Mouse (Mus musculus): ENCODE results near the gene Catip. TPM values are rescaled to one million over a fixed set of nuclear protein-coding genes. Genes with fewer than 3 reads are reported as not detected.

Catip gene
- polyA plus RNA-seq, 1 experiment from 2014 or later, result 0.57 TPM

- no peak for DNase-seq
- Histone ChIP-seq H3K27ac (replicated peaks; ENCODE audit: low read depth, low read length) (no peak overlapping the region), H3K9me3 (ENCODE audit: control insufficient read depth, low read length) (no peaks in the 10 kb centered on the region), H3K27me3 (ENCODE audit: control insufficient read depth, insufficient read depth, low read length) (no peaks in the 10 kb centered on the region; the same call in 1 of the 2 replicates), H3K9ac (replicated peaks; ENCODE audit: low read length) (no peak overlapping the region), H3K4me3 (replicated peaks; ENCODE audit: low read depth, low read length) (no peak overlapping the region), H3K4me2 (ENCODE audit: low read length) (no peak overlapping the region), H3K36me3 (ENCODE audit: control insufficient read depth, insufficient read depth, low read length) (no peaks in the 10 kb centered on the region), H3K4me1 (ENCODE audit: control insufficient read depth, insufficient read depth, low read length) (no peaks in the 10 kb centered on the region)
- ATAC-seq (ENCODE audit: low FRiP score, low TSS enrichment), result no peak
- 84% methylated on average over 8 of the region's 8 CpGs for WGBS
These were observed 22.6 kb downstream of the Catip start for GRCm38 (mm10) chr1:74384525-74384924.

GRCm38 (mm10) chr1:74385064-74385463 lies 23.2 kb downstream of the Catip start:
- Histone ChIP-seq H3K4me3 (replicated peaks; ENCODE audit: low read depth, low read length) (no peak overlapping the region), H3K4me2 (ENCODE audit: low read length) (no peak overlapping the region), H3K9me3 (ENCODE audit: control insufficient read depth, low read length) (no peaks in the 10 kb centered on the region), H3K27me3 (ENCODE audit: control insufficient read depth, insufficient read depth, low read length) (peaks cover 1% of the 10 kb centered on the region; the same call in 1 of the 2 replicates), H3K4me1 (ENCODE audit: control insufficient read depth, insufficient read depth, low read length) (no peaks in the 10 kb centered on the region), H3K9ac (replicated peaks; ENCODE audit: low read length) (no peak overlapping the region), H3K36me3 (ENCODE audit: control insufficient read depth, insufficient read depth, low read length) (no peaks in the 10 kb centered on the region), H3K27ac (replicated peaks; ENCODE audit: low read depth, low read length) (no peak overlapping the region)
- 94% methylated on average over 10 of the region's 10 CpGs for WGBS
- ATAC-seq (ENCODE audit: low FRiP score, low TSS enrichment), result no peak
- no peak for DNase-seq

GRCm38 (mm10) chr1:74385531-74385930 lies 23.6 kb downstream of the Catip start:
- Histone ChIP-seq H3K27ac (replicated peaks; ENCODE audit: low read depth, low read length) (no peak overlapping the region), H3K9ac (replicated peaks; ENCODE audit: low read length) (no peak overlapping the region), H3K36me3 (ENCODE audit: control insufficient read depth, insufficient read depth, low read length) (no peaks in the 10 kb centered on the region), H3K9me3 (ENCODE audit: control insufficient read depth, low read length) (no peaks in the 10 kb centered on the region), H3K4me1 (ENCODE audit: control insufficient read depth, insufficient read depth, low read length) (no peaks in the 10 kb centered on the region), H3K4me2 (ENCODE audit: low read length) (no peak overlapping the region), H3K27me3 (ENCODE audit: control insufficient read depth, insufficient read depth, low read length) (peaks cover 6% of the 10 kb centered on the region; the same call in 1 of the 2 replicates), H3K4me3 (replicated peaks; ENCODE audit: low read depth, low read length) (no peak overlapping the region)
- ATAC-seq (ENCODE audit: low FRiP score, low TSS enrichment) (no peak), DNase-seq (no peak)
- 91% methylated on average over 8 of the region's 8 CpGs for WGBS

- Histone ChIP-seq H3K4me1 (ENCODE audit: control insufficient read depth, insufficient read depth, low read length) (no peaks in the 10 kb centered on the region), H3K4me3 (replicated peaks; ENCODE audit: low read depth, low read length) (peak overlapping the region; percentile 55), H3K9ac (replicated peaks; ENCODE audit: low read length) (peak overlapping the region; percentile 51), H3K27ac (replicated peaks; ENCODE audit: low read depth, low read length) (peak overlapping the region; percentile 91), H3K36me3 (ENCODE audit: control insufficient read depth, insufficient read depth, low read length) (no peaks in the 10 kb centered on the region), H3K27me3 (ENCODE audit: control insufficient read depth, insufficient read depth, low read length) (peaks cover 8% of the 10 kb centered on the region; the same call in 1 of the 2 replicates), H3K4me2 (ENCODE audit: low read length) (peak overlapping the region; percentile 74), H3K9me3 (ENCODE audit: control insufficient read depth, low read length) (no peaks in the 10 kb centered on the region)
- 64% methylated on average over 7 of the region's 10 CpGs for WGBS
- no peak for ATAC-seq (ENCODE audit: low FRiP score, low TSS enrichment)
- DNase-seq, result no peak
These were observed 24.4 kb downstream of the Catip start for GRCm38 (mm10) chr1:74386363-74386713.

- Histone ChIP-seq H3K36me3 (ENCODE audit: control insufficient read depth, insufficient read depth, low read length) (no peaks in the 10 kb centered on the region), H3K27me3 (ENCODE audit: control insufficient read depth, insufficient read depth, low read length) (peaks cover 8% of the 10 kb centered on the region; the same call in 1 of the 2 replicates), H3K4me2 (ENCODE audit: low read length) (peak overlapping the region; percentile 74), H3K9me3 (ENCODE audit: control insufficient read depth, low read length) (no peaks in the 10 kb centered on the region), H3K9ac (replicated peaks; ENCODE audit: low read length) (peak overlapping the region; percentile 51), H3K27ac (replicated peaks; ENCODE audit: low read depth, low read length) (peak overlapping the region; percentile 91), H3K4me1 (ENCODE audit: control insufficient read depth, insufficient read depth, low read length) (no peaks in the 10 kb centered on the region), H3K4me3 (replicated peaks; ENCODE audit: low read depth, low read length) (peak overlapping the region; percentile 55)
- WGBS, result under 1% methylated on average over 26 of the region's 26 CpGs
- peak; percentile 96 for DNase-seq
- ATAC-seq (ENCODE audit: low FRiP score, low TSS enrichment), result peak; percentile 89
These were observed 24.9 kb downstream of the Catip start for GRCm38 (mm10) chr1:74386714-74387385.

GRCm38 (mm10) chr1:74387386-74387988 lies 25.6 kb downstream of the Catip start:
- DNase-seq (no peak), ATAC-seq (ENCODE audit: low FRiP score, low TSS enrichment) (no peak)
- peaks cover 6% of the 10 kb centered on the region for H3K4me1 ChIP-seq (ENCODE audit: control insufficient read depth, insufficient read depth, low read length)
- H3K27me3 ChIP-seq (ENCODE audit: control insufficient read depth, insufficient read depth, low read length), result peaks cover 8% of the 10 kb centered on the region; the same call in 1 of the 2 replicates
- H3K9me3 ChIP-seq (ENCODE audit: control insufficient read depth, low read length), result no peaks in the 10 kb centered on the region
- H3K4me2 ChIP-seq (ENCODE audit: low read length), result peak overlapping the region; percentile 74
- H3K4me3 ChIP-seq (replicated peaks; ENCODE audit: low read depth, low read length), result no peak overlapping the region; the same call in 1 of the 2 replicates
- no peak overlapping the region for H3K9ac ChIP-seq (replicated peaks; ENCODE audit: low read length)
- H3K36me3 ChIP-seq (ENCODE audit: control insufficient read depth, insufficient read depth, low read length), result no peaks in the 10 kb centered on the region
- H3K27ac ChIP-seq (replicated peaks; ENCODE audit: low read depth, low read length), result no peak overlapping the region; the same call in 1 of the 2 replicates
- WGBS, result 48% methylated on average over 15 of the region's 15 CpGs

- no peak overlapping the region for H3K9ac ChIP-seq (replicated peaks; ENCODE audit: low read length)
- H3K27me3 ChIP-seq (ENCODE audit: control insufficient read depth, insufficient read depth, low read length), result peaks cover 8% of the 10 kb centered on the region; the same call in 1 of the 2 replicates
- no peaks in the 10 kb centered on the region for H3K9me3 ChIP-seq (ENCODE audit: control insufficient read depth, low read length)
- ATAC-seq (ENCODE audit: low FRiP score, low TSS enrichment), result no peak
- peaks cover 12% of the 10 kb centered on the region for H3K4me1 ChIP-seq (ENCODE audit: control insufficient read depth, insufficient read depth, low read length)
- H3K4me3 ChIP-seq (replicated peaks; ENCODE audit: low read depth, low read length), result no peak overlapping the region
- DNase-seq, result no peak
- WGBS, result 74% methylated on average over 7 of the region's 7 CpGs
- no peak overlapping the region for H3K4me2 ChIP-seq (ENCODE audit: low read length)
- H3K27ac ChIP-seq (replicated peaks; ENCODE audit: low read depth, low read length), result no peak overlapping the region
- H3K36me3 ChIP-seq (ENCODE audit: control insufficient read depth, insufficient read depth, low read length), result no peaks in the 10 kb centered on the region
These were observed 26.6 kb downstream of the Catip start for GRCm38 (mm10) chr1:74388398-74388920.

GRCm38 (mm10) chr1:74389831-74390286 lies 28.0 kb downstream of the Catip start:
- 5% methylated on average over 29 of the region's 29 CpGs for WGBS
- H3K9me3 ChIP-seq (ENCODE audit: control insufficient read depth, low read length), result no peaks in the 10 kb centered on the region
- DNase-seq (peak; percentile 32), ATAC-seq (ENCODE audit: low FRiP score, low TSS enrichment) (no peak)
- peaks cover 12% of the 10 kb centered on the region for H3K4me1 ChIP-seq (ENCODE audit: control insufficient read depth, insufficient read depth, low read length)
- peaks cover 7% of the 10 kb centered on the region for H3K36me3 ChIP-seq (ENCODE audit: control insufficient read depth, insufficient read depth, low read length)
- no peak overlapping the region for H3K27ac ChIP-seq (replicated peaks; ENCODE audit: low read depth, low read length)
- peaks cover 8% of the 10 kb centered on the region; the same call in 1 of the 2 replicates for H3K27me3 ChIP-seq (ENCODE audit: control insufficient read depth, insufficient read depth, low read length)
- peak overlapping the region; percentile 12; the same call in 1 of the 2 replicates for H3K4me3 ChIP-seq (replicated peaks; ENCODE audit: low read depth, low read length)
- H3K4me2 ChIP-seq (ENCODE audit: low read length), result peak overlapping the region; percentile 39
- no peak overlapping the region; the same call in 1 of the 2 replicates for H3K9ac ChIP-seq (replicated peaks; ENCODE audit: low read length)

Data from midbrain, embryonic 14.5 days (tissue).